Mouse (Mus musculus) brain, embryonic 14.5 days (tissue): ENCODE data around the gene Pold4. TPM values are rescaled to one million over a fixed set of nuclear protein-coding genes. Genes with fewer than 3 reads are reported as not detected.

Experiments used
- DNase-seq: peaks from one replicate; pipeline ENCODE4 v3.0.0-alpha.2; 2011; ENCODE audit warnings: low read depth
- CTCF ChIP-seq: fragments of 200-500 bp; IDR thresholded peaks from 2 replicates; pipeline ENCODE4 v1.5.1; 2012; ENCODE audit warnings: inconsistent platforms, mild to moderate bottlenecking, moderate library complexity, borderline replicate concordance; ENCODE audit not compliant: insufficient read depth, insufficient read length; ENCODE audit errors: extremely low read depth
- POLR2A ChIP-seq: fragments of 200-500 bp; IDR thresholded peaks from 2 replicates; pipeline ENCODE4 v1.6.1; 2012; ENCODE audit warnings: mild to moderate bottlenecking, inconsistent platforms, borderline replicate concordance; ENCODE audit not compliant: poor library complexity, insufficient read depth, insufficient read length, severe bottlenecking; ENCODE audit errors: extremely low read depth
- polyA plus RNA-seq: library from polyadenylated mRNA; depleted of rRNA; stranded (reverse); fragments of >200 nt; gene quantifications from 2 replicates; pipeline ENCODE4 v1.2.3, GENCODE M21; 2012; rRNA removed

The Pold4 gene
- polyA plus RNA-seq, result 23.6 and 36.5 TPM in 2 replicates

DNA sequence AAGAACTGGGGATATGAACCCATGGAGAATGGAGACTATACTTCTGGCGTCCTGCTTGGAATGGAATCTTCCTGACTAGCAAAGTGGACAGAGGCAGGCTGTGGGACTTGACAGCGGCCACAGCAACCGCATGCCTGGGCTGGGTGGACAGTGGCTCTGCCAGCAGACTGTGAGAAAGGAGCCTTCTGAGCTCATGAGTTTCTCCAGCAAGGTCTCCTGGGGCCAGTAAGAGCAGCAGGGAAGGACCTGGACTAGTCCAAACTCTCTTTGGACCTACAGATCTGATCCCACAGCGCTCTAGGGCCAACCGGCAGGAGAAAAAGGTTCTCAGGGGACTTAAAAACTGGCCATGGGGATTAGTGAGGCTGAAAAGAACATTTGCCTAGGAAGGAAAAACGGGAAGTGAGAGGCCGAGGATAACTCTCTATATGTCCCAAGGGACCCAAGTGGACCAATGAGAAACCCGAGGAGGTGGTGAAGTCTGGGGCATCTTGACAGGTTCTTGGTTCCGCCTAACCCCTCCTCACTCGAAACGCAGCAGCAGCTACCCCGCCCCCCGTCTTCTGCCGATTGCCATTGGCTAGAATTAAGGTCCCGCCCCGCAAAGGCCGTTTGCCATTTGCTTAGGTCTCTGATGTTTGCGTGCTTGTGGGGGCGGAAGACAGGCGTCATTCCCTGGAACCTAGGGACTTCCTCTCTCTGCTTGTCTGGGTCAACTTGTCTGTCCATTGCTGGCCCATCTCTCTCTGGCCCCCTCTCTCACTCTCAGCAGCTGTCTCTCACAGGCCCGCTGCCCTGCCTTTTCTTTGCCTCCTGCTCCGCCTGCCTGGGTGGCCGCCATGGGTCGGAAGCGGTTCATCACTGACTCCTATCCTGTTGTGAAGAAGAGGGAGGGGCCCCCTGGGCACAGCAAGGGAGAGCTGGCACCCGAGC lies at the start of gene Pold4:
TSS of gene Pold4 (plus strand) at position 647 of the 933 bp plus-strand sequence.
- no peak for TF ChIP-seq POLR2A
- no peak for TF ChIP-seq CTCF
- peak; percentile 98 for DNase-seq

DNA sequence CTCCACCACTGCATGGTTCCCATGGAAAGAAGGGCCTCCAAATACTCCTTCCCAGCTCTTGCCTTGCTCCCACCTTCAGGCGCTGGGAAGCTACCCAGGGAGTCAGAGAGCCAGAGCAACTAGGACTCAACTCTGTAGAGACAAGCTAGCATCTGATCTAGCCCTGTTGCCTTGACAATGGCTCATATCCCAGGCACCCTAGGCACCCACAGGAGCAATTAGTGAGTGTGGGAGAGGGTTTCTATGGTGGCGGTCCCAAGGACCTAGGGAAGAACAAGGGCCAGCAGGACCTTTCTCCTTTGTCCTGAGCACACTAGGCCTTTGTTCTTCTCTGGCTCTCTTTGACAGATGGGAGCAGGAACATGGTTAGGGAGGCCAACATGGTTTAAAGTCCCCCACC lies 48.0 kb upstream of the Pold4 start:
- DNase-seq, result no peak
- no peak for TF ChIP-seq POLR2A
- TF ChIP-seq CTCF, result no peak

DNA sequence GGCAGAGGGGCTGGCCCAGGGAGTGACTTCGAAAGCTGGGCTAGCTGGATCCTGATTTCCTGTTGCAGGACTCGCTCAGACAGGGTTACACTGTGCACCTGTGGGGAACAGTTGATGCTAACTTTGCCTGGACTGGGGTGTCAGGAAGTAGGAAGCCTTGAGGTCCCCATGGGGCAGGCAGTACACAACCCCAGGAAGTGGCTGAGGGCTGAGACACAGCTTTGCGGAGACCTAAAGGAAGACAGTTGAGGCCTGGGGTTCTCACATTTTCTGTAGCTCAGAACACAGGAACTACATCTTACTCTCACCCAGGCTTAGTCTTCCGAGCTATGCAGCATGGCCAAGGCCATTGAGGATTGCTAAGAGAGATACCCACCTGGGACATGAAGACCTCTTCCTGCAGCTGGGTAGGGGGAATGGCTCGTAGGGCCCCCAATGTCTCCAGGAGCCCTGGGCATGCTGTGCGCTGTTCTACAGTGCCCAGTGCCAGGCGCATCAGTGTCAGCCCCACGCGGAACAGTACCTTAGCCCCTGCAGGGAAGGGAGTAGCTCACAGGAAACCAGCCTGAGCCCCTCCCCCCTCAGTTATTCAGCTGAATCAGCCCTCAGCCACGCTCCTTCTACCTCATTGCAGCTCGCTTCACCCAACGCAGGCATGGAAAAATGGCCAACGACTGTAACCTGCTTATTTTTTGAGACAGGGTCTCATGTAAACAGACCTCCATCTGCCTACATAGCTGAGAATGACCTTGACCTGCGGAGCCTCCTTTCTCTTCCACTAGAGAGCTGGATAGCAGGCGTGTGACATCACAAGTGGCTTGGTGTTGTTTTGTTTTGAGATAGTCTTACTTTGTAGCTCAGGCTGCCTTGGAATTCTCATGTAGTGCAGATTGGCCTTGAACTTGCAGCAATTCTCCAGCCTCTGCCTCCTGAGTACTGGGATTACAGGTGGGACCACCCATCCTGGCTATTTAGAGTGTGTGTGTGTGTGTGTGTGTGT lies 46.4 kb upstream of the Pold4 start:
- TF ChIP-seq POLR2A (no peak), CTCF (no peak)
- no peak for DNase-seq

DNA sequence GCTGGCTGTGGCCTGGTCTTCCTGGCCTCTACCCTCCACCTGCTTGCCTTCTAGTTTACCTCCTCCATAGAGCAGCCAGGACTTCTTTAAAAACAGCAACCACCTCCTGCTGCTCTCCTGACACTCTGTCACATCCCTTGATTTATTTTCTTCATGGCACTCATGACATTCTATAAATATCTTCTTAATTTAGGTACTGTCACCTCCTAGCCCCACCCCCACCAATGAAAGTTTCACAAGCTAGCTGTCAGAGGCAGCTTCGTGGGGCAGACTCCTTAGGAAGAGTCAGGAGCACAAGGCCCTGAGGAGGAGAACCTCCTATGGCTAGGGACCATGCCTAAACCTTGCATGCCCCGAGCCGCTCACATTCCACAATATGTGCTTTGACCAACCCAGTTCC lies 44.4 kb upstream of the Pold4 start:
- TF ChIP-seq POLR2A (no peak), CTCF (no peak)
- no peak for DNase-seq

DNA sequence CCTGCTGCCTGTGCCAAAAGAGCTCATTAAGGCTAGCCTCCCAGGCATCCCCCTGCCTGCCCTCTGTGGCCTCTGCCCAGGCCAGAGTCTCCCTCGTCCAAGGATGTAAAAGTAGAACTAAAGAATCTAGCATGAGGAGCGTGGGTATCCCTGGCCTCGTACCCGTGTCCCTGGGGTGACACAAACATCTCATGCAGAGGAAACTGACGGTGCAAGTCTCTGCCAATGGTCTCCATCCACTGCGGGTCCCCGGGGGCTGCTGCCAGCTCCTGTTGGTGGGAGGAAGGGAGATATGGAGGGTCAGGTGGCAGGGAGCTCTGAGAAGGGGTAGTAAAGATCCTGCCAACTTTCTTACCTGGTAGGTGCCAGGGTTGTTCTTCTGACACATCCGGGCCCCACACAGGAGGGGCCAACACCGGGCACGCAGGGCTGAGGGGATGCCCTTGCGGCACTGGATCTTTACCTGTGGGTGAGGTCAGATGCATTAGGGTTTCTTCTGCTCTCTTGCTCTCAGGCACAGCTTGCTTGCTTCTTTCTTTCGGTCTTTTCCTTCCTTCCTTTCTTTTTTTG lies 42.6 kb upstream of the Pold4 start:
- TF ChIP-seq CTCF, result no peak
- TF ChIP-seq POLR2A, result no peak
- DNase-seq, result no peak

DNA sequence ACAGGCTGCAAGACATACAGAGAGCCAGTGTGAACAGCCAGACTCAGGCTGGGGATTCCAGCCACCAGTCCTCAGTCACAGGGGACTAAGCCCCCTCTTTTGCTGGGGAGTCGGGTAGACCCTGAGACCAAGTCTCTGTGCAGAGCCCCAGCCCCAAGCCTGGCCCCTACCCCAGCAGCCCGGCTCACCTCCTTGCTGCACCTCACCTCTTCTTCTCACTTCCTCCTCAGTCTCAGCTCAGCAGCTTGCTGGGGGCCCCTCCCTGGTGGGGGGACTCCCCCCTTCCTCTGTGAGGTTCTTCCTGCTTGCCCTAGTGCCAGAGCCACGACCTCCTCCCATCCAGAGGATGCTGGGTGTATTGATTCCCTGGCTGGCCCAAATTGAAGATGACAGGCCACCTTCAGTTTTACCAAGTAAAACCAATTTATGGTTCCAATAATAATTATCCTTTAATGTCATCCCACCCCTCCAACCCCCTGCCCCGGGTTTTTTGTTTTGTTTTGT lies 40.8 kb upstream of the Pold4 start, which contains the start of gene Tbc1d10c:
TSS of gene Tbc1d10c (minus strand) at position 454 of the 504 bp plus-strand sequence.
- DNase-seq, result no peak
- TF ChIP-seq CTCF (no peak), POLR2A (no peak)

DNA sequence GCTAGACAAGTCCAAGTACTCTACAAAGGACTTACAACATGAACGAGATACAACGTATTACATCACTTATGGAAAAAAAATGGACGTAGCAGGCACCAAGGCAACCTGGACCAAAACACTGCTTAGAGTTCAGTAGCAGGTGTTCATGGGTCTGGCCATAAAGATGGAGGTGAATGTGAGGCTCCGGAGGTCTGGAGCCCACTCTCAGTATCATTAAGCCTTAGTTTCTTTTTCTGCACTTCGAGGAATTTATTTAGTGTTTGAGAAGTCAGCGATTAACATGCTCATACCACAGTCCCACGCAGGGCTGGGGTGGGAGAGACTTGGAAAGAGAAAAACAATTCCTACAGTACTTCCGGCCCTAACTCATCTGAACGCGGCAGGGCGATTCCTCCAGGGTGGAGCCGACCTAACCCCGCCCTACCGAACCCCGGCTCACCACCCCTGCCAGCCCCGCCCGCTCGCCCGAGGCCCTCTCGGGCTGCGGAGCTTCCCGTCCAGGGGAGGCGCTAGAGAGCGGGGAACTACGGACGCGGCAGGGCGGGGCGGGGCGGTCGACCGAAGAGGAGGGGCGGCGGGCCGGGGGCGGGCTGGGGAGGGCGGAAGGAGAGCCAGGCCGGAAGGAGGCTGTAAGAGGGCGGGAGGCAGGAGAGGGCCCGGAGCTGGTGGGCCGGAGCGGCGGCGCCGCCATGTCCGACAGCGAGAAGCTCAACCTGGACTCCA lies 40.0 kb upstream of the Pold4 start, which contains the start of gene Ppp1ca:
TSS of gene Ppp1ca (plus strand) at position 538 of the 723 bp plus-strand sequence.
- TF ChIP-seq POLR2A (peak; percentile 96), CTCF (peak; percentile 70; the same call in 1 of the 2 replicates)
- peak; percentile 97 for DNase-seq

DNA sequence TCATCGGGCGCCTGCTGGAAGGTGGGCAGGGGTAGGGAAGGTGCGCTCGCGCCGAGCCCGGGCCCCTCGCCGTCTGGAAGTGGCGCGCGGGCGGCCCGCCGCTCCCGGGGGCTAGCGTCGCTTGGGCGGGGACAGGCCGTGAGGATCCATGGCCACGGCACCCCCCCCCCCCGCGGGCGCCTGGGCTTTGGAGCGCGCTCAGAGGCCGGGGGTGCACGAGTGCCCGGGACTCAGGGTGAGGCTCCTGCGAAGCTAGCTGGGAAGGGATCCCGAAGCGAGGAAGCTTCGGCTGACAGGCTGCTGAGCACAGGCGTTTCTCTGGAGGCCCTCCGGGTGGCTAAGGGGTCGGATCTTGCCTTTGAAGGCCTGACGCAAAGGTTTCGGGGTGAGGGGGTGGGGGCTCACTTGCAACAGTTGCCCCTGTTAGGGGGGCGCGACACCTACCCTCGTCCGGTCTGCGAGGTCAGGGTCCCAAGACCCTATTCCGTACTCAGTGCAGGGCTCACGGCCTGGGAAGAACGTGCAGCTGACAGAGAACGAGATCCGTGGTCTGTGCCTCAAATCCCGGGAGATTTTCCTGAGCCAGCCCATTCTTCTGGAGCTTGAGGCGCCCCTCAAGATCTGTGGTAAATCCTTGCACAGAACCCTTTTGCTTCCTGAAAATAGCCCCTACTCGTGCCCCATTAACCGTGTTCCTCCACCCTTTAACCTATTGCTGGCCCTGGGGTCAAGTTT lies 39.3 kb upstream of the Pold4 start:
- peak; percentile 48 for DNase-seq
- TF ChIP-seq CTCF, result no peak
- no peak for TF ChIP-seq POLR2A

DNA sequence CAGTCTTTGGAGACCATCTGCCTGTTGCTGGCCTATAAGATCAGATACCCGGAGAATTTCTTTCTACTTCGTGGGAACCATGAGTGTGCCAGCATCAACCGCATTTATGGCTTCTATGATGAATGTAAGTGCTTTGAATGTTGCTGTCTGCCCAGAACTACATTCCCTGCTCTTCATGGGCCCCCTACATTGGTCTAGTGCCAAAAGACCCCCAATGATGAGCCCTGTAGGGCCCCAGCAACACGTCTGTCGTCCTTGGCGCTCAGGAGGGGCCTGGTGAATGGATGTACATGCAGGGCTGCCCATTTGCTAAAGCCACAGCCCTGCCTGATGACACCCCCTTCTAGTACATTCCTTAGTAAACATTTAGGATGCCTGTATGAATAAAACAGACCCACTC lies 38.6 kb upstream of the Pold4 start:
- TF ChIP-seq CTCF (no peak), POLR2A (no peak)
- DNase-seq, result no peak
